Mouse (Mus musculus) frontal cortex, postnatal 14 days (tissue): Measurements from ENCODE around the gene Hist2h2ac.

ENCODE experiments used
- DNase-seq, 2 experiments: peaks; one replicate each; pipeline ENCODE4 v3.0.0; 2022; ENCODE audit warnings: low spot score in 2 of 2

Gene Hist2h2ac

DNA sequence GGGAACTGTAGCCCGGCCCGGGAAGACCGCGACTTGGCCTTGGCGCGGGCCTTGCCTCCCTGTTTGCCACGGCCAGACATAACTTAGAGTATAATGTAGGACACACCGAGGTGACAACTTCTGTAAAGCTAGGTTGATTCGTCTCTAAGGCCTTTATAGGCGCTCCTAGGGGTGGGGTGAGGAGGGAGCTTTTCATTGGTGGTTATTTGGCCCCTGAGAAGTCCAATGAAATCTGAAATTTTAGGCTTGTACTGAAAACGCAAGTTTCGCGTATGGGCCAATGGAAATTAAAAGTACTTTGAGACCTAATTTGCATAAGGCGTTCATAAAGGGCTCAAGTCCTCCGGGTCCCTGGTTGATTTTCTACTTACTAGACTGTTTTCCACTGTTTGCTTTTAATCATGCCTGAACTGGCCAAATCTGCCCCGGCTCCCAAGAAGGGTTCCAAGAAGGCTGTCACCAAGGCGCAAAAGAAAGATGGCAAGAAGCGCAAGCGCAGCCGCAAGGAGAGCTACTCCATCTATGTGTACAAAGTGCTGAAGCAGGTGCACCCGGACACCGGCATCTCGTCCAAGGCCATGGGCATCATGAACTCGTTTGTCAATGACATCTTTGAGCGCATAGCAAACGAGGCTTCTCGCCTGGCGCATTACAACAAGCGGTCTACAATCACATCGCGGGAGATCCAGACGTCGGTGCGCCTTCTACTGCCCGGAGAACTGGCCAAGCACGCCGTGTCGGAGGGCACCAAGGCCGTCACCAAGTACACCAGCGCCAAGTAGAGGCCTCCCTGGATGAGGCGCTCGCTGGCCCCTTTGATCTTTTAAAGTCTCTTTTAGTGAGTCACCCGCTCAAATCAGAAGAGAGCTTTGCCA is at the start of gene Hist2h2ac, which contains the start of gene Hist2h2be:
Gene Hist2h2ac (minus strand): TSS at position 116 of the 875 bp plus-strand sequence.
Gene Hist2h2be (plus strand): TSS at position 355 of the 875 bp plus-strand sequence.
- peak; percentile 79 to 80 for DNase-seq

DNA sequence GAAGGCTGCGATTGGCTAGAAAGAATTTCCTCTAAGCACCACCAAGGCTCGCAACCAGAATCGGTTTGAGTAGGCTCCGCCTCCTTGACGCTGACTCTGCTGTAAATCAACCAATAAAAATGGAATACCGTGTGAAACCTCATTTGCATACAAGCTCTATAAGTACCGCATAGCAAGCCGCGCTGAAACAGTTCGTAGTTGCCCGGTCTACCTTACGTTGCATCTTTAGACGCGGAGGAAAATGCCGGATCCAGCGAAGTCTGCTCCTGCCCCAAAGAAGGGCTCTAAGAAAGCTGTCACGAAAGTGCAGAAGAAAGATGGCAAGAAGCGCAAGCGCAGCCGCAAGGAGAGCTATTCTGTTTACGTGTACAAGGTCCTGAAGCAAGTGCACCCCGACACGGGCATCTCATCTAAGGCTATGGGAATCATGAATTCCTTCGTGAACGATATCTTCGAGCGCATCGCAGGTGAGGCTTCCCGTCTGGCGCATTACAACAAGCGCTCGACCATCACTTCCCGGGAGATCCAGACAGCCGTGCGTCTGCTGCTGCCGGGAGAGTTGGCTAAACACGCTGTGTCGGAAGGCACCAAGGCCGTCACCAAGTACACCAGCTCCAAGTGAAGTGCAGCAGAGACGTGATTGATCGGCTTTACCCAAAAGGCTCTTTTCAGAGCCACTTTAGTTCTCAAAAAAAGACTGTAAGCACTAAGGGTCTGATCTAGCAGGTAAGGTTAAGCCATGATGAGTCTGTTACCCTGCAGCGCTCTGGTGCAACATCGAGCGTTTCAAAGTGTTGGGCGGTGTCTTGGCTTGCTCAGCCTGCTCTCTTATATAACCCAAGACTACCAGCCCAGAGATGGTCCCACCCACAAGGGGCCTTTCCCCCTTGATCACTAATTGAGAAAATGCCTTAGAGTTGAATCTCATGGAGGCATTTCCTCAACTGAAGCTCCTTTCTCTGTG is 49.1 kb upstream of the Hist2h2ac start, which contains the start of gene Hist2h2bb:
Gene Hist2h2bb (plus strand): TSS at position 242 of the 964 bp plus-strand sequence.
- peak; percentile 90 to 94 for DNase-seq

DNA sequence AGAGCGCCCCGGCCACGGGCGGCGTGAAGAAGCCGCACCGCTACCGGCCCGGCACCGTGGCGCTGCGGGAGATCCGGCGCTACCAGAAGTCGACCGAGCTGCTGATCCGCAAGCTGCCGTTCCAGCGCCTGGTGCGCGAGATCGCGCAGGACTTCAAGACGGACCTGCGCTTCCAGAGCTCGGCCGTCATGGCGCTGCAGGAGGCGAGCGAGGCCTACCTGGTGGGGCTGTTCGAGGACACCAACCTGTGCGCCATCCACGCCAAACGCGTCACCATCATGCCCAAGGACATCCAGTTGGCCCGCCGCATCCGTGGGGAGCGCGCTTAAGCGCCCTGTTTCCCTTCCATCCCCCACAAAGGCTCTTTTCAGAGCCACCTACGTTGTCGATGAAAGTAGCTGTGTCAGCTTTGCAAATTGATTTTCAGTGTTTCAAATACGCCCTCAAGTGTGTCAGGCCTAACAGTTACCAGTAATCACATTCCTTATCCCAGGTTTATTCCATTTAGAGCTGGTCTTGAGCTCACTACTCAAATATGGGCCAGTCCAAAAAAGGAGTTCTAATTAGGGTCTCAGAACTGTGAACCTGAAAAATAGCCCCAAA is 48.2 kb upstream of the Hist2h2ac start:
- peak in 1 of 2 experiments; percentile 34 for DNase-seq

DNA sequence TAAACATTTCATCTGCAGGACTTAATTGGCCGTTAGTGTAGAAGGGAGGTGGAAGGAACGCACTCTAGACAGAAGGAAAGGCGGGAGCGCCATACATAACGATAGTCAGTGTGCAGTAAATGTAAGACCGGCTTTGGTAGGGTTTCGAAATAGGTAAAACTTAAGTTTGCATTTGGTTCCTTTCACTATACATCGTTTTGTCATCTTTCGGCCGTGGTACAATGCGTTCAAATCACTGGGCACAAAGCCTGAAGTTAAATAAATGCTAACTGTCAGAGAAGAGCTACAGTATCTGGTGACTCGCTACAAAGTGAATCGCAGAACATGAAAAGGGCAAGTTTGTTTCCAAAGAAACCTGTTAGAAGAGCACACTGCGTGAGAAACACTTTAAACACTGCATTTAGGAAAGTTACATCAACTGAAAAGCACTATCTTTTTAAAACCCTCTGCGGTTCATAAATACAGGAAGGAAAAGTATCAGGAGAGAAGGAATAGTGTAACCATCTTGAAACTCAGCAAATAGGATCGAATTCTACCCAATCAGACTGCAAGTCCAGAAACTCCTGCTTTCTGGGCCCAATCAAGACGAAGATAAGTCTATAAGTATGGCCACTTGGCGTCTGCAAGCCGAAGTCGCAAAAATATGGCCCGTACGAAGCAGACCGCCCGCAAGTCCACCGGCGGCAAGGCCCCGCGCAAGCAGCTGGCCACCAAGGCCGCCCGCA is 47.5 kb upstream of the Hist2h2ac start, which contains the start of gene Hist2h3b:
Gene Hist2h3b (plus strand): TSS at position 604 of the 725 bp plus-strand sequence.
- DNase-seq = peak; percentile 74

DNA sequence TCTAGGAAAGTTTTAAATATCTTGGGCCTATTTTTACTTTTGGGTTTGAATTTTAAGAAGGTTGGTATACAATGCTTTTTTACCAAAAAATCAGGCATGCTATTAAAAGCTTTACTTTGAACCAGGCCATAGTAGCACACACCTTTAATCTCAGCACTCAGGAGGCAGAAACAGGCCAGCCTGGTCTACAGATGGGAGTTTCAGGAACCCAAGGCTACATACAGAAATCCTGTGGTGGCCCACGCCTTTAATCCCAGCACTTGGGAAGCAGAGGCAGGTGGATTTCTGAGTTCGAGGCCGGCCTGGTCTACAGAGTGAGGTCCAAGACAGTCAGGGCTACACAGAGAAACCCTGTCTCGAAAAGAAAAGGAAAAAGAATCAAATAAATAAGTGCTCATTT is 46.9 kb upstream of the Hist2h2ac start:
- DNase-seq = no peak

DNA sequence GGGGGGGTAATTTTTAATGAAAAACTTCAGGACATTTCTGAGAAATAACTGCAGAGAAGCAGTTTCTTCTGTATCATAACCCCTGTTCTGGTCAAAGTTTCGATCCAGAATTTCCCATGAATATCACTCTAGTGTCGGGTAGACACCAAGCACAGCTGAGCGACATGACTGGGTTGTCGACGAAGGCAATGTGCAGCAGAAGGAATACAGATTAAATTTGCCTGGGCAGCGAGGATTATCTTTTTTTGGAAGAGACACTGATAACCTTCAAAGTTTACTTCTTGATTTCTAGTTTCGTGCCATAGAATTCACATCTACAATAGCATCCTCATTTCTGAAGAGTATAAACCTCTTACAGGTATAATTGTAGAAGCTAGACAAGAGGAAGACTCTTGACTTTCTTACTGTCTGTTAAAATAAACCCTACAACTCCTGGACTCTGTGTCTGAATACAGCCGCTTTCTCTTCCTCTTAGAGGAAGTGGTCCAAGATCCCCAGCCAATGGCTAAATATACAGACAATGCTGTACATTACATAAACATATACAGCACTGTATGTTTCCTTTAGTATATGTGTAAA is 45.5 kb upstream of the Hist2h2ac start:
- DNase-seq = no peak

DNA sequence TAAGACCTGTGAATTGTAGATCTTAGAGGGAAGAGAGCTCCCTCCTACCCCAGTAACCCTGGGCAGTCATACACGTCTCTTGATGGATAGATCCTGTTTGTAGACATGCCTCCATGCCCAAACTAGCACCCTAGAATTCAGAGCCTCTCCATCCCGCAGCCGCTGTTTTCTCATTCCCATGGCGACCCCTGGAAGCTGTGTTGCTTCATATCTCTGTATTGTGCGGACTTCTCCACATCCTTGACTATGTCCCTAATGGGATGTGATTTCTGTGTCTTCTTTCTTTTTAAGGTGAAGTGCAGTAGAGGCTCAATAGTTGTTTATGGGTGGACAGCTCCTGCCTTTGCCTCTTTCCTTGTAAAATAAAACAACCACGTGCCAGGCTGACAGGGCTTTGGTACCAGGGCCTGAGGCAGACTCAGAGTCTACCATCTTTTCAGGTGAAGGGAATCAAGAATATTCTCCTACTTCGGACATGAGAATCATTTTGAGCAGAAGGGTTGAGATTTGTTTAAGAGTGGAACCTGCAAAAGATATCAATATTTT is 43.8 kb upstream of the Hist2h2ac start:
- no peak for DNase-seq

DNA sequence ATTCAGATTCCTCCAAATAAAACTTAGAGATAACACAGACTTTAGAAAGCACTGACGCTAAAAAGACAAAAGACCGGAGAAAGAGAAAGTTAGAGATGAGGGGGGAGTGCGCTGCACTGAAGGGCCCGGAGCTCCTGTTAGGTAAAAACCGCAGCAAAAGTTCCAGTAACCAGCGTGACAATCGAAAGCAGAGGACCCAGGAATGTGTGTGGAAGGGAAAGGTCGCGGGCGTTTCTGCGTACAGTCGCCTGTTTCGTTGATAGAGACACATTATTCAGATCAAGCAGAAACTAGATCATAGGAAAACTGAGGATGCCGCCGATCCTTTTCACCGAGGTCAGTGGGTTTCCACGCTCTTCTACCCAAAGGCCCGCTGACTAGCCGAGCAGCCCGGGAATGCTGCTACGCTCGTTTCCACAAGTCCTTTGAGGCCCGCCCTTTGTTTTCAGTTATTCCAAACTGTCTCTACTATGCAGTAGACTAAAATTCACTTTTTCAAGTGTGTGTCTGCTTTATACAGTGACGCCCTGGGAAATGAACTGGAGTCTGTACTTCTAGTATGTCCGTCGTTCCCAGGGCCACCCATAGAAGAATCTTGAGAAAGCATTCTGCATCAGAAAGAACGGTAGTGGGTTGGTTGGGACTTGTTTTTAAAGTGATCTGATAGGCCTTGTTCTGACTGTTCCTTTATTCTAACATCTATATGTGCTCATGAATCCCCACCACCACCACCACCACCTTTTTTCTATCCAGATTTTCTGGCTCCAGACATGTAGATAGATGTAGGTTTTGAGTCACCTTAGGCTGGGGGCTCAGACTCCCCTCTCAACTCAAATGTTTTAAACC is 43.1 kb upstream of the Hist2h2ac start:
- peak in 1 of 2 experiments; percentile 36 for DNase-seq

DNA sequence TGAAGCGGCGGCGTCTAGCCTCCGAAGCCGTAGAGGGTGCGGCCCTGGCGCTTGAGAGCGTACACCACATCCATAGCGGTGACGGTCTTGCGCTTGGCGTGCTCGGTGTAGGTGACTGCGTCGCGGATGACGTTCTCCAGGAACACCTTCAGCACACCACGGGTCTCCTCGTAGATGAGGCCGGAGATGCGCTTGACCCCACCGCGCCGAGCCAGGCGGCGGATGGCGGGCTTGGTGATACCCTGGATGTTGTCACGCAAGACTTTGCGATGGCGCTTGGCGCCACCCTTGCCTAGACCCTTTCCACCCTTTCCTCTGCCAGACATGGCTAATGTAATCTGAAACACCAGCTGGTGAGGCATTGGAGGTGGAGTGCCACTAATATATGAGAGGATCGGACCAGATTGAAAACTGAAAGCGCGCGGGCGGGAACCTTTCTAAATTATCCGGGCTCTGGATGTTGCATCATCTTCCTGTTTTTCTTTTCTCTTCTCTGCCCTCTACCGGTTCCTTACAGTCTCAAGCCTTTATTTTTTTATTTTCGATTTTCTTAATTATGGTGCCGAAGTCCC is 42.4 kb upstream of the Hist2h2ac start, which contains the start of gene Hist2h4:
Gene Hist2h4 (minus strand): TSS at position 333 of the 572 bp plus-strand sequence.
- DNase-seq = peak; percentile 96

DNA sequence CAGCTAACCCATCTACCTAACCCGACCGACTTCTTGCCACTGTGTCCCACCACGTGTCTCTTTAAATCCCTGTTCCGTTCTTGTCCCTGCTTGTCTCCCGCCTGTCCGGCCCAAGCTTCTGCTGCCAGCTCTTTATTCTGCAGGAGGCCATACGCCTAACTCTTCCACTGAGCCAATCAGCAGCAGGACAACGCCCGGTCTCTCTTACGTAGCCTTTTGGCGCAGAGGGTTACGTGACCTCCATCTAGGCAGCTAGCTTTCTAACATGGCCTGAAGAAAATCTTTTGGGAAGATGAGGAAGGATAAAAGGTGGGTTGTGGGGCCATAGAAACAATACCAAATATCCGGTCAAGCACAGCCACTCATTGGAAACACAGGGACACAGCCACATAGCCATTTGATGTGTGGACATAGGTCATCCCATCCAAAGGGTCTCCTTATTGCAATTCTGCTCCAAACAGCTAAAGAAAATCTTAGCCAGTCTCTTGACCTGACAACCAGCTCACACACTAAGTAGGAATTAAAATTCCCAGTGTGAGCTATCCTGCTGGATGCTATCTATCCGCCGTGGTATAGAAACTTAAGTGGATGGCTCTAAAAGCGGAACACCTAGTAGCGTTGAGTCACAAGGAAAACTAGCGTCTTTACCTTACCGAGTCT is 41.7 kb upstream of the Hist2h2ac start:
- peak; percentile 70 to 80 for DNase-seq

DNA sequence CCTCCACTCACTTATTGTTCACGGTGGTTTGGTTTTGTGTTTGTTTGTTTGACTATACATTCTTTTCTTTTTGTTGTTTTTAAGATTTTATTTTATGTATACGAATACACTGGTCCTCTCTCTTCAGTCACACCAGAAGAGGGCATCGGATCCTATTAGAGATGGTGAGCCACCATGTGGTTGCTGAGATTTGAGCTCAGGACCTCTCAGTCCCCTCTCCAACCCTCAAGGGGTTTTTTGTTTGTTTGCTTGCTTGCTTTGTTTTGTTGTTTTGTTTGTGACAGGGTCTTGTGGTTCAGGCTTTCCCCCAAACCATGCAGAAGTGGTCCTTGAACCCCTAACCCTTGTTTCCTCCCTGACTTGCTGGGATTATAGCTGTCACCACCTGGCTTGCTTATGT is 40.9 kb upstream of the Hist2h2ac start:
- no peak for DNase-seq

DNA sequence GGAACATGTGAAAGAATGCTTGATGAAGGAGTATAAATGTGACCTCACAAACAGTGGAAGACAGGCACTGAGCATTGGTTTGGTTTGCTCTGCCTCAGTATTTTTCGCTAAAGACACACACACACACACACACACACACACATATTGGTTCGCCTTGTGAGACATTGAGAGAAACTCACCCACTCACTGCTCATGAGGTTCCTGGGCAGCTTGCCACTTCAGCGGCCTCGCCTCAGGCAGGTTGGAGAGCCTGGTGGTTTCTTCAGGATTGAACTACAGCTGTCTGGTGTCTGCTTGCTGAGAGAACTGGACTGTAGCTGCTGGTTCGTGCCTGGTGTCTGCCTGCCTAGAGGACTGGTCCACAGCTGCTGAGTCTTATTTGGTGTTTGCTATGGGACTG is 39.5 kb upstream of the Hist2h2ac start:
- DNase-seq = no peak

DNA sequence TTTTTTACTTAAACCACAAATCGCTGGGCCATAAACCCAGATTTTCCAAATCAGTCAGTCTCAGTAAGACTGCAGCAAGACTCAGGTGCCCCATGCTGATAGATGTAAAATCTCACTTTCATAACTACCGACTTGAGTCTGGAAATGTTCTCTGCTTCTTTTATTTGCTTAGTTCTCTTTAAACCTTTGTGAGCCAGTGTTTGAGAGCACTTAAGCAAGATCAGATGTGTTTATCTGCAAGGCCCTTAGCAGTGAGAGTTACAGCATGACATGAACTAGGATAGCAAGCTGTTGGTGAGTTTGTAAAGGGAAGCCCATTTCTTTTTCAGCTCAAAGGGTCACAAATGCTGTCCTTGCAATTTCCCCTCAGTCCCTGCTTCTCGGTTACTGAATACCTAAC is 36.5 kb upstream of the Hist2h2ac start:
- DNase-seq = no peak

DNA sequence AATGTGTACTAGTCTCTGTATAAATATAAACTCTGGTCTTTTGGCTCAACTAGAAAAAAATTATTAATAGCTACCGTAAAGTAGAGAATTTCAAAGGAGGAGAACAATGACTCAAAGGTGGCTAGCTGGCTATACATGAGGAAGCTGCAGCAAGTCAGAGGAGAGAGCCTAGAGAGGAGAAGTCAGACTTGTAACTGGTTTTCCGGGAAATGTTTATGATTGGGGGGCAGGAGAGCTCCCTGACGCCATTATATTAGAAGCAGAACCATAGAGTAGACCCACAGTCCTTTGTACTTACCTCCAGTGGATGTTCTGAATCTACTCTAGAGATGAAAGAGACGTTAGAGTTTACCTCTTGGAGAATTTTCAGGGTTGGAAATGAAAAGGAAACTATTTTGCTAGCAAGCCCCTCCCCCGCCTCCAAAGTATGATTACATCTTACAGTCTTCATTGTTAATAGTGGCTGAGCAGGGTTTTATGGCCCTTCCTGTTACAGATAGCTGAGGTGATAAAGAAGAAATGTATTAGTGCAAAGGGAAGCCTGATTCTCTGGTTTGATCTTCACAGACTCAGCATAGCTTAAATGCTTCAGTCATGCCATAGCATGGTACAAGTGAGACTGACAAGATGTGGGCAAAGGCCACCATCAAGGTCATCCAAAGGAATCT is 35.4 kb upstream of the Hist2h2ac start:
- no peak for DNase-seq

DNA sequence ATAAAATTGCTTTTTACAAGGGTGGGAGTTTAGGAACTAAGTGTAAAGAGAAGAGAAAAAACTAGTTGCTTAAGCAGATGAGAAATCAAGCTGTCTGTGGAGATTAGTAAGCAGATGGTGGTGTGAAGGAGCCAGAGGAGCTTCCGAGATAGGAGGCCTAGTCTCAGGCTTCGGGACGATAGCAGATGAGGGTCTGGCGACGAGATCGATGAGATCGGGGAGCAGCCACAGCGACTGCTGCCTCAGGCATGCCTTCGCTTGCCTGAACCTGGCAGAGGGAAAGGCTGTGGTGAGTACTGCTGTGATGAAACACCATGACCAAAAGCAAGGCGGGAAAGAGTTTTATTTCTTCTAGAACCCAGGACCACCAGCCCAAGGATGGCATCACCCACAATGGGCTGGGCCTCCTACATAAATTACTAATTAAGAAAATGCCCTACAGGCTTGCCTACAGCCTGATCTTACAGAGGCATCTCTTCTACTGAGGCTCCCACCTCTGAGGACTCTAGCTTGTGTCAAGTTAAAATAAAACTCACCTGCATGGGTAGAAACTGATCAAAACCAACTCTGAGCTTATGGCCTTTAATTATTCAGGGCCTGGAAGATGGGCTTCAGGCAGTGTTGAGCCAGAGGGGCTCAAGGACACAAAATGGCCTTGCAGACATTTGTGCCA is 34.1 kb upstream of the Hist2h2ac start:
- no peak for DNase-seq

DNA sequence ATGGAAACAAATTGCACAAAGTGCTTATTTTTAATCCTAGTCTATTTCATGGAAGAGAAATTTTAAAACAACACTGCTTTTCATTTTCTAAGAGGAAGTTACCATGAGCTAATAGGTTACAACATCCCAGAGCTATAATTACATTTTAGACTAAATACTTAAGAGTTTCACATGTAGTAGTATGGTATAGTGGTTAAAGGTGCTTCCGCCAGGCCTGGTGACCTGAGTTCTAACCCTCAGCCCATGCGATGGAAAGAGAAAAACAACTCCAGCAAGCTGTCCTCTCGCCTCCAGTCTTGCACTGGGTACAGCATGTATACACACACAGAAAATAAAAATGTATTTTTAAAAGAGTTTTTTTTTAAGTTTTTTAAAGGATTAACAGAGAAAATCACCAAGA is 31.1 kb upstream of the Hist2h2ac start:
- DNase-seq = no peak

DNA sequence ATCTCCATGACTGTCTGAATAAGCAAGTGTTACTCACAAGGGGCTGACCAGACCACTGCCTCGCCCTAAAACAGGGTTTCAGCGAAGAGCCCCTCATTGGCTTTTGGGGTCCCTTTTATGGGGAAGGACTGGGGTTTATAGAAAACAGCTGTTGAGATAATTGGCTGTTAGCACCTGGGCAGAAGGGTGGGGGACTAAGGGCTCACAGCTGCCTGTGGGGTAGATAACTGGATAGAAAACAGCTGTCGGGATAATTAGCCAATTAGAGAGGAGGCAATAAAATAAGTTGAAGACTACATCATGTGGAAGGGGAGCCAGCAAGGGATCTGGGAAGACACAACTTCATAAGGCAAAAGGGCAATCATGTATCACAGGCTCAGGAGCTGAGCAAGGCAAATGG is 30.2 kb upstream of the Hist2h2ac start:
- DNase-seq = no peak
